Mouse (Mus musculus) thymus, postnatal 0 days (tissue): Measurements from ENCODE around the gene Eif3a. TPM values are rescaled to one million over a fixed set of nuclear protein-coding genes. Genes with fewer than 3 reads are reported as not detected.

Source experiments
- DNase-seq: peaks from one replicate; pipeline ENCODE4 v3.0.0-alpha.2; 2015; ENCODE audit warnings: low spot score
- microRNA-seq: library from miRNA; unstranded; fragments of <30 nt; microRNA quantifications from one replicate; pipeline ENCODE4, GENCODE M21; 2016; ENCODE audit warnings: borderline number of aligned reads
- polyA plus RNA-seq: library from polyadenylated mRNA; unstranded; fragments of >200 nt; fragmentation: Nextera tagmentation; extraction: Ambion mirVana; gene quantifications from 2 replicates; pipeline ENCODE4 v1.2.1, GENCODE M21; 2015

Eif3a gene
- polyA plus RNA-seq, 1 experiment from 2014 or later, result 96.9 TPM

DNA sequence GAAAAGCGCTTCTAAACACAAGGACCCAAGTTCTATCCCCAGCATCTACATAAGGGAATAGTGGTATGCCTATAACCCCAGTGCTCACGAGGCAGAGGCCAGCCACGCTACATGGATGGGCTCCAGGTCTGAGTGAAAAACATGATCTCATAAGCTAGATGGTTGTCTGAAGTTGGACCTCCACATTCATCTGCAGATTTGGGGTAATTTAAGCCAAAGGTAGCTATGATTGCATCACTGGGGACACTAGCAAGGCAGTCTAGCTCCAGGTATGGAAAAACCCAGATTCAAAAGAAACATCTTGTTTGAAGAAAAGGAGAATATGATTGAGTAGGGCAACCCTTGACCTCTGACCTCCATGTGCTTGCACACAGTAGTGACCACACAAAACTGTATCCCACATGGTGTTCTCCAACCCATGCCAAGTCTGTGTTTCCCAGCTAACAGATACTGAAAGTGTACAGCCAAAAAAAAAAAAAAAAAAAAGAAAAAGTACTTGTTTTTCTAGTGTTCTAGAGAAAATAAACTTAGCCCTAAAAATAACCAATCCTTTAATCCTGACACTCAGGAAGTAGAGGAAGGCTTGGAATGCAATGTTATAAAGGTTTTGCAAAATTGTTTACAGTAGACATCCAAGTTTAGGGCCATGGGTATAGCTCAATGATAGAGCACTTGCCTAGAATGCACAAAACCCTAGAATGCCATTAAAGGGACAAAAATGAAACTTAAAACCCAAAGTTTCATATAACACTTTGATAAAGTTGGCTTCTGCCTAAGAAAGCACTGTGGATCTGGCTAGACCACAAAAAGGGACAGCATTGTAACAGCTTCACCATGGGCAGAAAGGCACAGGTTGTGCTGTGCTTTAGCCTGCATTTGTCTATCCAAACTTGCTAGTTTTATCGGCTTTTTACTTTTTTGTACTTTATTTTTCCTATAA, 31.3 kb downstream of the Eif3a start:
- DNase-seq, result no peak

GRCm38 (mm10) chr19:60757099-60757785, 33.2 kb downstream of the Eif3a start:
- DNase-seq, result no peak

DNA sequence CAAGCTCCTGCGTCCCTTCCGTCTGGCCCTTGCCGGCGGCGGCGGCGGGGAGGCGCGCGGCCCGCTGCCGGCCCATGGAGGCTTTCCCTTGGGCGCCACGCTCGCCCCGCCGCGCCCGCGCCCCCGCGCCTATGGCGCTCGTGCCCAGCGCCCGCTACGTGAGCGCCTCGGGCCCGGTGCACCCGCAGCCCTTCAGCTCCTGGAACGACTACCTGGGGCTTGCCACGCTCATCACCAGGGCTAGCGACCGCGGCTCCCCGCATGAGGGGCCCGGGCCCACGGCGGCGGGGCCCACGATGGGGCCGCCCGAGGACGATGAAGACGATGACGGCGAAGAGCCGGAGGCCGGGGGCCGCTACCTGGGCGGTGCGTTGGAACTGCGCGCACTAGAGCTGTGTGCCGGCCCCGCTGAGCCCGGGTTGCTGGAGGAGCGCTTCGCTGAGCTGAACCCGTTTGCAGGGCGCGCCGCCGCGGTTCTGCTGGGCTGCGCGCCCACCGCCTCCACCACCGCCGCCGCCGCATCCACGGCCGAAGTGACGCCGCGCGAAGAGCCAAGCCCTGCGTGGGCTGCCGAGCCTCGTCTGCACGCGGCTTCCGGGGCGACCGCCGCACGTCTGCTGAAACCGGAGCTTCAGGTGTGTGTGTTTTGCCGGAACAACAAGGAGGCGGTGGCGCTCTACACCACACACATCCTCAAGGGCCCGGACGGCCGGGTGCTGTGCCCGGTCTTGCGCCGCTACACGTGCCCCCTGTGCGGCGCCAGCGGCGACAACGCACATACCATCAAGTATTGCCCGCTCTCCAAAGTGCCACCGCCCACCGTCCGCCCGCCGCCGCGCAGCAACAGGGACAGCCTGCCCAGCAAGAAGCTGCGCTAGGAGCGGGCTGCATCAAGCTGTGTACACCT, 34.0 kb downstream of the Eif3a start:
- peak; percentile 64 for DNase-seq

DNA sequence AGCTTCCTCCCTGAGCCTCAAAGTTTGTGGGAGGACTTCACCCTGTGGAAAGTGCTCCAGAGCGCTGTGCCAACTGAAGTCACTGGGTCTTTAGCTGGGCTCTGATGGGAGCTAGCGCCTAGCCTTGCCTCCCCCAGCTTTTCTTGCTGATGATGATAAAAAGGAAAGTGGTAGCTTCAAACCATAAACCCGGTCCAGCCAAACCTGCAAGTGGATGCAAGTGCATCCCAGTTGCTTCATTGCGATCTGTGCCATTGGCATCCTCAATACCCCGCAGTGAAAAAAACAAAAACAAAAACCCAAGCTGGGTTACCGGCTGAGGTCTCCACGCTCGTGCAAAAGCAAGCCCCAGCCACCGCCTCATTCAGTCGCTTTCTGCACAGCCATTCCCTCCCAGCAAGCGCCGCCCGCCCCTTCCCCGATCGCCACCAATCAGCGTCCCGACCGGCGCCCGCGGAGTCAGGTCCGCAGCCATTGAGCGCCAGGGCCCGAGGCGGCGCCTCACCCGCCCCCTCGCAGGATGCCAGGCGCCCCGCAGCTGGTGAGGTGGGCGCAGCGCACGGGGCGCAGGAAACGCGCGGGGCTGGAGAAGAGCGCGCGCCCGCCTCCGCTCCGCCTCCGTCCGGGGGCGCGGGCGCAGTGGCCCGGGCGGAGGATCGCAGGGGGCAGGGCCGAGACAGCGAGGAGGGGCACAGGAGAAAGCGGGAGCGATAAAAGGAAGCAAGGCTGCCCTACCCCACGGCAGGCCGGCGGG, 34.8 kb downstream of the Eif3a start, which contains the start of gene Nanos1:
Gene Nanos1 (plus strand): TSS at position 550 of the 754 bp plus-strand sequence.
- DNase-seq, result peak; percentile 94

- DNase-seq, result no peak
These were observed 42.7 kb downstream of the Eif3a start for GRCm38 (mm10) chr19:60747801-60748200.

- DNase-seq, result no peak
These were observed 46.5 kb downstream of the Eif3a start for GRCm38 (mm10) chr19:60743767-60744547.

- DNase-seq, result no peak
These were observed 49.9 kb downstream of the Eif3a start for GRCm38 (mm10) chr19:60740560-60740959.

- DNase-seq, result no peak
These were observed 58.5 kb downstream of the Eif3a start for GRCm38 (mm10) chr19:60731966-60732365.

DNA sequence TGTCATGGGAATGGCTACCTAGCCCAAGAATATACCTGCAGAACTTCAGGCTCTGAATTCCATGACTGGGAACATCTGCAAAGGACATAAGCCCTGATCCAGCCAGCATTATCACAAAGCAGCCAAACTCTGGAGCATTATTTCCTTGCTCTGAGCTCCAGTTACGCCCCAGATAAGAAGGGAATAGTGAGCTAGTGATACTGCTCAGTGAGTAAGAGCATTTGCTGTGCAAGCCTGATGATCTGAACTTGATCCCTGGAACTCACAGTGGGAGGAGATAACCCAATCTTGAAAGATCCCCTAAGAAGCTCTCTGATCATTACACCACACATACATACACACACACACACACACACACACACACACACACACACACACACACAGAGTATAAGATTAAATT, 59.2 kb downstream of the Eif3a start:
- no peak for DNase-seq

DNA sequence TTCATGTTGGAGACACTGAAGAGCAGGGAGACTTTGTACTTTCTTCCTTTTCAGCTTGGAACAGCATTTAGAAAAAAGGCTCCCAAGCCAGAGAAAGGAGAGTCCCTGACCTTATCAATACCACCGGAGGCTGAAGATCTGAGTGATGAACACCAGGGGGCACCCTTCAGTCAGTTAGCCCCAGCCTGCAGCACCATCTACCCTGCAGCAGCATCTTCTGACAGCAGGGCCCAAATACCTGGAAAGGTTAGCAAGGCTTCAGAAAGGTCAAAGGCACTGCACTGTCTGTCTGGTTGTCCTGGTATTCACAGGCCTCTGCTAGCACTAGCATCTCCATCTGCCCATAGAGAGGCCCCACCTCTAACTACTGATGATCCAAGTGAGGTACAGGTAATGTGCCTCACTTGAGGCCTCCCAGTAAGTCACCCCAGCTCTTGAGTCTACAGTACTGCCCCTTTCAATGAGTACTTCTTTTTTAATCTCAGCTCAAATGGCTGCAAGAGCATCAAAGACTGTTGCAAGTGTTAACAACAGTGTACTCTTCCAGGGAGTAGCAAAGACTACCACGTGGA, 60.1 kb downstream of the Eif3a start:
- DNase-seq, result peak; percentile 62

DNA sequence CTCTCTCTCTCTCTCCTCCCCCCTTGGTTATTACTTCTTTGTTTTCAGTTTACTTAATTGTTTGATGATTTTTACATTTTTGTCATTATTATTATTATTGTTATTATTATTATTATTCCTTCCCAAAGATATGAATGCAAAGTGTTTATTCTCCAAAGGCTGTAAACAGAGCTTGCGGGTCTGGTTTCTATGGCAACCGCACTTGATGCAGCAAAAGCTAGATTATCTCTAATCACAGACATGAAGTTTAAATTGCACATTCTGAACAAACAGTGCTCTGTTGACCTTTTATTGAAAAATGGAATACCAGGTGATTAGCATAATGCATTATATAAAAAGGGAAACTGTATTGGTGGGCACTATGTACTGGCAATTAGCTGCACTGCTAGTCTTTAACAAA, 74.1 kb downstream of the Eif3a start:
- no peak for DNase-seq

- DNase-seq, result no peak
These were observed 77.9 kb downstream of the Eif3a start for GRCm38 (mm10) chr19:60712577-60712976.

Small RNA genes lying within 50 kb of the gene (microRNA-seq; reads per million reads assigned to microRNA genes)
- gene mmu-mir-3084-1, result not detected

Other genes with a start within 250 kb of the Eif3a start
- 16.0 and 19.4 TPM in 2 replicates for gene Cacul1, start 209.6 kb downstream of the Eif3a start, polyA plus RNA-seq
- gene Nanos1, start 34.7 kb downstream of the Eif3a start, polyA plus RNA-seq, result 1.8 and 1.9 TPM in 2 replicates
- 23.6 and 25.5 TPM in 2 replicates for gene Fam45a, start 20.9 kb upstream of the Eif3a start, polyA plus RNA-seq
- gene Sfxn4, start 70.8 kb upstream of the Eif3a start, polyA plus RNA-seq, result 4.0 and 4.3 TPM in 2 replicates
- gene Prdx3, start 83.9 kb upstream of the Eif3a start, polyA plus RNA-seq, result 120 and 131 TPM in 2 replicates
- gene Grk5, start 99.1 kb upstream of the Eif3a start, polyA plus RNA-seq, result 2.6 and 2.8 TPM in 2 replicates